Mouse (Mus musculus) heart, postnatal 36 days (tissue): ENCODE data around the gene D130052B06Rik. TPM values are rescaled to one million over a fixed set of nuclear protein-coding genes. Genes with fewer than 3 reads are reported as not detected.

Experiments used
- DNase-seq, 2 experiments: peaks; one replicate each; pipeline ENCODE4 v3.0.0; 2021 to 2022
- intact Hi-C: fragments of 180-260 bp; cut with DNase I; formaldehyde crosslinking; loops from one replicate; pipeline ENCODE4 v1.15.1; 2025
- total RNA-seq, 2 experiments: library from RNA; stranded (reverse); gene quantifications; 2 replicates each; pipeline ENCODE4 v1.2.3; 2021

Gene D130052B06Rik
- total RNA-seq, 2 experiments from 2014 or later, result not detected

DNA sequence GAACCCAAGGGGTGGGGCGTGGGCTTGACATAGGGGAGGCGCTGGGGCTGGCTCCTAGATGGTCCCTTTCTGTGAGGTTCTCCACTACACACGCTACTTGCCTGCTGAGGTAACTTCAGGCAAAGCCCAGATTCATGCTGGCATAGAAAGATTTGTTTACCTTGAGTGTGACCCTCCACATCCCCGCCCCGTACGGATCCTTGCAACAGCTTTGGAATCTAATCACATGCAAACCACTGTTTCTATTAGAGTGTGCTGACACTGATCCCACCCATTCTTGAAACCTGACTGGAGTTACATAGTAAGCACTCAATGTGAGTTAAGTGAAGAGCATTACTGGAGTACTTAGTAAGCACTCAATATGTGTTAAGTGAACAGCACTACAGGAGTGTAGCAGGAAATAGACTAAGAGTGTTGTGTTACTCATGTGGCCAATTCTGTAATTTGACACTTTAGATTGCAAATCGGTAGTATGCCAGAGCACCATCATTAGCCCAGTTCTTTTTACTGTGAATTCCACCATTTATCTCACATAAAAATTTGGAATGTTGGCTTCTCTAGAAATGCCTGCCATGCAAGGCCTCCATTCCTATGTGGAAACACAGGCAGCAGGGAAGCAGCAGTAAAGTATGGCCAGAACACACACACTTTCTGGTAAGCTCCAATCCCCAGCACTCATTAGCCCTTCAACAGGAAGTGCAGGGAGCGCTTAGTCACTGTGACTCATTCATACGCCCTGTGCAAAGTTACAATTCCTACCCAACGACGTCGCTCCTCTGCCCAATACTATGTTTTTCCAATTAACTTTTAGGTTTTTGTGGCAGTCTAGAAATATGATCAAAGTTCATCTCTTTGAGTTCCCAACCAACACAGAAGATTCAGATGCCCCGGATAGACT, 61.2 kb downstream of the D130052B06Rik start:
- intact Hi-C loops, result no loop called here
- no peak for DNase-seq

DNA sequence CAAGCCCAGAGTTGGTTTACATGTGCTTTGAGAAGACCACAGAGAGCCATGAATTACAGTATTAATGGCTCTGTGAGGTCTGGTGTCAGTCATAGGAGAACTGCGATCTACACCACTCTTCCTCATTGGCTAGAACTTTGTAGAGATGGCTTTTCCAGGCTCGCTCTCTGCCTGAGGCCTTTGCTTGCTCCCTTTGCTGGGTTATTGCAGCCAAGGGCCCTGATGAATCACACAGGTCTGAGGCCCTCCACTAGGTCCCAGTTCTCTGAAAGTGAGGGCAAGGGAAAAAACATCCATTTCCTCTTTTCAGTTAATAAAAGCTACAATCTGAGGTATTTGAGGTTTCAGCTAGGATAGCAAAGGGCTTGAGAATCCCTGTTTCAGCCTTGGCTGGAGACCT, 64.5 kb downstream of the D130052B06Rik start:
- intact Hi-C loops, result no loop called here
- no peak for DNase-seq

DNA sequence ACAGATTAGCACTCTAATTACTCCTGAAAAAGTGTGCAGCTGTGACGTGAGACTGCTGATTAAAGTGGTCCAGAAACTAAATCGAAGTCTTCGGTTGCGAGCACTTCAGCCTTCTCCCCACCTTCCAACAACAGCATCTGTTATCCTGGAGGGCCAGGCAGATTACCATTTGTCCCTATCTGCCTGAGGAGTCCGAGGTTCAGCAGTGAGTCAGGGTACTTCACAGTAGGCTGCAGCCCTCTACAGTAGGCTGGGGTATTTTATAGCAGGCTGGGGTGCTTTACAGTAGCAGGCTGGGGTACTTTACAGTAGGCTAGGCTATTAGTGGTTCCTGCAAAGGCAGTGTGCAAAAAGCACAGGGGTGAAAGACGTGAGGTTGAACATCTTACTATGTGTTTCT, 69.3 kb downstream of the D130052B06Rik start:
- no peak for DNase-seq
- intact Hi-C loops, result no loop called here

DNA sequence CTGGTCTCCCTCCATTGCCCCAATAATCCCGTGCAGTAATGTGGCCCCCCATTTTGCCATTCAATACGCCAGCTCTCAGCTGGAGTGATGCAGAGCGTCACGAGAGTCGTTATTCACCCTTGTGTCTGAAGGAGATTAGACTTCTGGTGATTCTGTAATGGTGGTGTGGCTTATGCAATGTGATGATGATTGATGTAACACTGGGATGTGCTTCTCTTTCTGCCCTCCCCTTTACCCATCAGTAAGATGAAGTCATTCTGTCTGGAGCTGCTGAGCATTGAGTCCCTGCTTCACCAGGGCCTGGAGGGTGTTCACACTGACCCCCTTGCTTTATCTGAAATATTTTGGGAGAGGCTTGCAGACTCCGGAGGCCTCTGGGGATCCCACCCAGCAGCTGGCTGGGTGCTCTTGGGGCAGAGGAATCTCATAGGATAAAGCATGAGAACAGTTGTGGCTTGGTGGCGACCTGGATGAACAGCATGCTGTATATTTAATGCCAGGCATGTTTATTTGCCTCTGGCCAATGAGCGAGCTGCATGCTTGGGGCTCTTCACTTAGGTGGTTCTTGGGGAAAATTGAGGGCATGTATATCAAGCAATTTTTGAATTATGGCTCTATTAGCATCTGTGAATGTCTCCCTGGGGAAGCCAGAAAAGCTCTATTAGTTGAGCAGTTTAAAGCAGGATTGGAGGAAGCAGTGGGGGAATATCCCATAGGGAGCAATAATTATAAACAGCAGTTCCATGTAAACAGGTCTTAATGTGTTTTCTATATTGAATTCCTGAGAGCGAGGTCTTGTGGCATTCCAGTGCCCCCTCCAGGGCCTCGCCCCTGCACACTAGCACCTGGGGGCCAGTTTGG, 71.2 kb downstream of the D130052B06Rik start:
- intact Hi-C loops, result no loop called here

More for the DNA sequence above, 71.2 kb downstream of the D130052B06Rik start:
- no peak for DNase-seq

Other genes starting within 250 kb of the D130052B06Rik start
- under 1 TPM; 0.44 to 0.89 TPM for gene Ranbp17, start 85.6 kb upstream of the D130052B06Rik start, total RNA-seq
- not detected for gene Gabrp, start 20.3 kb upstream of the D130052B06Rik start, total RNA-seq